Mouse (Mus musculus) MEL (cell line): ENCODE measurements around the gene Myct1. TPM values are rescaled to one million over a fixed set of nuclear protein-coding genes. Genes with fewer than 3 reads are reported as not detected.

Experiments
- DNase-seq: peaks from one replicate; pipeline ENCODE4 v3.0.0; 2011; ENCODE audit warnings: low read depth, low spot score
- H3K27ac ChIP-seq: 2 replicates; pipeline ENCODE4 v1.5.1; 2012; ENCODE audit warnings: low read depth, mild to moderate bottlenecking, control low read depth, low read length, moderate library complexity; ENCODE audit not compliant: control insufficient read depth
- H3K27me3 ChIP-seq, 2 experiments: fragments of 150-350 bp in 1 of 2; sonication (generic) in 1 of 2; 2 replicates each; pipeline ENCODE4 v1.6.1; 2012; ENCODE audit warnings: low read length in 2 of 2, mild to moderate bottlenecking in 2 of 2, improper control_type of control experiment in 1 of 2, moderate library complexity in 1 of 2; ENCODE audit not compliant: insufficient read depth in 2 of 2, control insufficient read depth in 1 of 2
- H3K36me3 ChIP-seq, 2 experiments: 2 replicates each; pipeline ENCODE4 v1.6.1; 2012 to 2014; ENCODE audit warnings: low read length in 2 of 2, improper control_type of control experiment in 1 of 2, inconsistent platforms in 1 of 2, mild to moderate bottlenecking in 1 of 2; ENCODE audit not compliant: insufficient read depth in 2 of 2, control insufficient read depth in 1 of 2
- H3K4me1 ChIP-seq, 2 experiments: fragments of 150-350 bp in 1 of 2; sonication (generic) in 1 of 2; 2 replicates each; pipeline ENCODE4 v1.6.1; 2012; ENCODE audit warnings: low read length in 2 of 2, improper control_type of control experiment in 1 of 2, mild to moderate bottlenecking in 1 of 2; ENCODE audit not compliant: insufficient read depth in 2 of 2, control insufficient read depth in 1 of 2
- H3K4me3 ChIP-seq, 2 experiments: fragments of 150-350 bp in 1 of 2; sonication (generic) in 1 of 2; 2 replicates each; pipeline ENCODE4 v1.5.1; 2012; ENCODE audit warnings: low read depth in 2 of 2, low read length in 2 of 2, mild to moderate bottlenecking in 2 of 2, moderate library complexity in 2 of 2, control low read depth in 1 of 2, improper control_type of control experiment in 1 of 2; ENCODE audit not compliant: control insufficient read depth in 1 of 2, insufficient read depth in 1 of 2
- H3K79me2 ChIP-seq: 2 replicates; pipeline ENCODE4 v1.6.1; 2012; ENCODE audit warnings: mild to moderate bottlenecking, low read length, moderate library complexity; ENCODE audit not compliant: control insufficient read depth, poor library complexity, insufficient read depth
- H3K9ac ChIP-seq: 2 replicates; pipeline ENCODE4 v1.6.1; 2012; ENCODE audit warnings: low read depth, mild to moderate bottlenecking, control low read depth, low read length, moderate library complexity; ENCODE audit not compliant: control insufficient read depth, poor library complexity, severe bottlenecking
- H3K9me3 ChIP-seq: fragments of 150-350 bp; sonication (generic); replicated peaks from 2 replicates; pipeline ENCODE4 v1.6.1; 2012; ENCODE audit warnings: mild to moderate bottlenecking, low read length, improper control_type of control experiment, moderate library complexity; ENCODE audit not compliant: insufficient read depth
- BHLHE40 ChIP-seq: IDR thresholded peaks from 2 replicates; pipeline ENCODE4 v1.6.1; 2012; ENCODE audit warnings: low read depth, mild to moderate bottlenecking, inconsistent platforms, low read length, improper control_type of control experiment, borderline replicate concordance
- CHD2 ChIP-seq: IDR thresholded peaks from 2 replicates; pipeline ENCODE4 v1.6.1; 2011; ENCODE audit warnings: low read length, improper control_type of control experiment
- CTCF ChIP-seq, 3 experiments: IDR thresholded peaks in 2 of 3; conservative IDR thresholded peaks in 1 of 3; 2 replicates each; pipeline ENCODE4 v1.5.1; 2011 to 2012; ENCODE audit warnings: low read length in 3 of 3, low read depth in 2 of 3, mild to moderate bottlenecking in 2 of 3, improper control_type of control experiment in 1 of 3, inconsistent platforms in 1 of 3, mixed read lengths in 1 of 3, moderate library complexity in 1 of 3; ENCODE audit not compliant: control insufficient read depth in 1 of 3, insufficient read depth in 1 of 3, poor library complexity in 1 of 3, severe bottlenecking in 1 of 3
- ELF1 ChIP-seq: IDR thresholded peaks from 2 replicates; pipeline ENCODE4 v1.6.1; 2014; ENCODE audit warnings: low read depth, mild to moderate bottlenecking, inconsistent platforms, low read length, improper control_type of control experiment, moderate library complexity
- EP300 ChIP-seq, 2 experiments: IDR thresholded peaks; 2 replicates each; pipeline ENCODE4 v1.6.1; 2011; ENCODE audit warnings: improper control_type of control experiment in 2 of 2, low read length in 2 of 2, low read depth in 1 of 2, mild to moderate bottlenecking in 1 of 2
- GABPA ChIP-seq: IDR thresholded peaks from 2 replicates; pipeline ENCODE4 v1.6.1; 2012; ENCODE audit warnings: low read depth, mild to moderate bottlenecking, inconsistent platforms, low read length, improper control_type of control experiment, moderate library complexity
- KAT2A ChIP-seq: conservative IDR thresholded peaks from 2 replicates; pipeline ENCODE4 v1.6.1; 2012; ENCODE audit warnings: low read depth, low read length, improper control_type of control experiment, inconsistent platforms
- MAX ChIP-seq: IDR thresholded peaks from 2 replicates; pipeline ENCODE4 v1.6.1; 2011; ENCODE audit warnings: low read length, improper control_type of control experiment
- MEF2A ChIP-seq: IDR thresholded peaks from 2 replicates; pipeline ENCODE4 v1.6.1; 2014; ENCODE audit warnings: low read depth, mild to moderate bottlenecking, inconsistent platforms, low read length, improper control_type of control experiment; ENCODE audit not compliant: poor library complexity, insufficient replicate concordance, severe bottlenecking; ENCODE audit errors: extremely low read depth
- MXI1 ChIP-seq: IDR thresholded peaks from 2 replicates; pipeline ENCODE4 v1.6.1; 2011; ENCODE audit warnings: mild to moderate bottlenecking, low read depth, low read length, improper control_type of control experiment
- NELFE ChIP-seq: IDR thresholded peaks from 2 replicates; pipeline ENCODE4 v1.6.1; 2011; ENCODE audit warnings: low read depth, low read length, improper control_type of control experiment
- NRF1 ChIP-seq: IDR thresholded peaks from 2 replicates; pipeline ENCODE4 v1.6.1; 2014; ENCODE audit warnings: low read depth, mild to moderate bottlenecking, inconsistent platforms, low read length, improper control_type of control experiment, moderate library complexity; ENCODE audit not compliant: poor library complexity, insufficient read depth, severe bottlenecking
- POLR2A ChIP-seq, 2 experiments: IDR thresholded peaks; 2 replicates each; pipeline ENCODE4 v1.6.1; 2011 to 2012; ENCODE audit warnings: low read length in 2 of 2, mild to moderate bottlenecking in 2 of 2, control low read depth in 1 of 2, improper control_type of control experiment in 1 of 2, low read depth in 1 of 2, moderate library complexity in 1 of 2; ENCODE audit not compliant: control insufficient read depth in 1 of 2, insufficient read depth in 1 of 2, poor library complexity in 1 of 2
- POLR2AphosphoS2 ChIP-seq: IDR thresholded peaks from 2 replicates; pipeline ENCODE4 v1.6.1; 2011; ENCODE audit warnings: low read length, improper control_type of control experiment
- RAD21 ChIP-seq: IDR thresholded peaks from 2 replicates; pipeline ENCODE4 v1.6.1; 2011; ENCODE audit warnings: mild to moderate bottlenecking, low read depth, low read length, improper control_type of control experiment
- SIN3A ChIP-seq: IDR thresholded peaks from 2 replicates; pipeline ENCODE4 v1.6.1; 2012; ENCODE audit warnings: low read length, improper control_type of control experiment, inconsistent platforms
- SMC3 ChIP-seq: IDR thresholded peaks from 2 replicates; pipeline ENCODE4 v1.6.1; 2011; ENCODE audit warnings: low read depth, low read length, improper control_type of control experiment
- TAL1 ChIP-seq: IDR thresholded peaks from 2 replicates; pipeline ENCODE4 v1.6.1; 2012; ENCODE audit warnings: mild to moderate bottlenecking, inconsistent platforms, low read length, moderate library complexity, mixed read lengths
- TCF12 ChIP-seq: IDR thresholded peaks from 2 replicates; pipeline ENCODE4 v1.6.1; 2014; ENCODE audit warnings: low read depth, mild to moderate bottlenecking, inconsistent platforms, low read length, improper control_type of control experiment, moderate library complexity
- UBTF ChIP-seq: IDR thresholded peaks from 2 replicates; pipeline ENCODE4 v1.6.1; 2012; ENCODE audit warnings: low read depth, mild to moderate bottlenecking, inconsistent platforms, low read length, improper control_type of control experiment, moderate library complexity, borderline replicate concordance; ENCODE audit not compliant: insufficient read depth
- USF1 ChIP-seq: IDR thresholded peaks from 2 replicates; pipeline ENCODE4 v1.6.1; 2014; ENCODE audit warnings: low read depth, mild to moderate bottlenecking, inconsistent platforms, low read length, improper control_type of control experiment, moderate library complexity
- ZC3H11A ChIP-seq: IDR thresholded peaks from 2 replicates; pipeline ENCODE4 v1.6.1; 2012; ENCODE audit warnings: low read depth, mild to moderate bottlenecking, inconsistent platforms, low read length, improper control_type of control experiment
- polyA plus RNA-seq, 2 experiments: library from polyadenylated mRNA; stranded (reverse) in 1 of 2; unstranded in 1 of 2; fragments of >175 nt in 1 of 2; fragments of >200 nt in 1 of 2; gene quantifications; 2 replicates each; pipeline versions ENCODE4 v1.2.1 to v1.2.4; 2012; ENCODE audit warnings: low replicate concordance in 2 of 2, low read depth in 1 of 2; ENCODE audit not compliant: insufficient read length in 2 of 2, insufficient read depth in 1 of 2, missing spikeins in 1 of 2
- total RNA-seq: library from RNA; depleted of rRNA; stranded (reverse); fragments of 300-350 nt; gene quantifications from 2 replicates; pipeline ENCODE4 v1.2.3, GENCODE M21; 2012

Myct1 gene
- total and polyA plus RNA-seq, 3 experiments = 0.24 TPM; not detected in 2

DNA sequence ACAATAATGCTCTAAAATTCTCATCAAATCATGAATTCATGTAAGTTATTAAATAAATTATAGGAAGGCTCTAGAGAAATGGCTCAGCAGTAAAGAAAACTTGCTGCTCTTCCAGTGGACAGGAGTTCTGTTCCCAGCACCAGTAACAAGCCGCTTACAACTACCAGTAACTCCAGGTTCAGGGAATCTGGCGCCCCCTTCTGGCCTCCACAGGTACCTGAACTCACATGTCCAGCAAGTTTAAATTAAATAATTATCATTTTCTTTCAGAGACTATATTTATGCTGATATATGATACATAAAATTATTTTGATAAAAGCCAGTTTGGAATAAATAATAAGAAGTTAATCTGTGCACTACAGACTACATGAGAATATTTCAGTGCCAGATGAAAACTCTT is 20.2 kb upstream of the Myct1 start:
- H3K4me1 ChIP-seq = no peaks in the 10 kb centered on the region
- TF ChIP-seq SMC3 = peak; percentile 21; the same call in 1 of the 2 replicates
- no peak for TF ChIP-seq GABPA
- peak; percentile 21 for TF ChIP-seq RAD21
- TF ChIP-seq CTCF (IDR thresholded peaks at IDR 0.05 in 2 of 3, conservative IDR thresholded peaks at IDR 0.05 in 1 of 3; ENCODE audit: control insufficient read depth in 1 of 3, insufficient read depth in 1 of 3, low read depth in 2 of 3, low read length in 3 of 3, poor library complexity in 1 of 3, severe bottlenecking in 1 of 3) = peak; percentile 45 to 56 (median 45); a peak in 5 of 6 replicates
- DNase-seq = peak; percentile 34
- no peak overlapping the region for H3K27ac ChIP-seq
- H3K79me2 ChIP-seq = no peaks in the 10 kb centered on the region
- H3K9ac ChIP-seq = no peak overlapping the region
- H3K36me3 ChIP-seq = no peaks in the 10 kb centered on the region
- H3K27me3 ChIP-seq = no peaks in the 10 kb centered on the region; a peak in 1 of 4 replicates
- H3K9me3 ChIP-seq = no peaks in the 10 kb centered on the region
- no peak overlapping the region for H3K4me3 ChIP-seq

DNA sequence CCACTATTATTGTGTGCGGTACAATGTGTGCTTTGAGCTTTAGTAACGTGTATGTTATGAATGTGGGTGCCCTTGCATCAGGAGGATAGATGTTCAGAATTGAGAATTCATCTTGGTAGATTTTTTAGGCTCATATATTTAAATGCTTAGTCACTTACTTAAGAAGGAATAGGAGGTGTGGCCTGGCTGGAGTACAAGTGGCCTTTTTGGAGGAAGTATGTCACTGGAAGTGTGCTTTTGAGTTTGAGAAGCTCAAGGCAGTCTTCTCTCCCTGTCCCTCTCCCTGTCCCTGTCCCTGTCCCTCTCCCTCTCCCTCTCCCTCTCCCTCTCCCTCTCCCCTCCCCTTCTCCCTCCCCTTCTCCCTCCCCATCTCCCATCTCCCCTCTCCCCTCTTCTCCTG is 2.5 kb upstream of the Myct1 start:
- TF ChIP-seq MEF2A (no peak), ELF1 (no peak), POLR2AphosphoS2 (no peak), UBTF (no peak), SIN3A (no peak), NELFE (no peak), TCF12 (no peak), RAD21 (no peak), EP300 (IDR thresholded peaks at IDR 0.05; ENCODE audit: low read depth in 1 of 2, low read length in 2 of 2) (no peak), NRF1 (no peak), MAX (no peak), TAL1 (no peak), KAT2A (no peak), POLR2A (IDR thresholded peaks at IDR 0.05; ENCODE audit: control insufficient read depth in 1 of 2, insufficient read depth in 1 of 2, low read depth in 1 of 2, low read length in 2 of 2, poor library complexity in 1 of 2) (no peak), USF1 (no peak), GABPA (no peak), BHLHE40 (no peak), MXI1 (no peak), ZC3H11A (no peak), CHD2 (no peak)

More for the DNA sequence above, 2.5 kb upstream of the Myct1 start:
- no peak overlapping the region for H3K27ac ChIP-seq
- DNase-seq = peak; percentile 32
- H3K27me3 ChIP-seq = peaks cover 0 to 1% of the 10 kb centered on the region in 2 experiments; a peak in 1 of 4 replicates
- H3K4me3 ChIP-seq = no peak overlapping the region
- no peaks in the 10 kb centered on the region for H3K9me3 ChIP-seq
- H3K36me3 ChIP-seq = peaks cover 0 to 3% of the 10 kb centered on the region in 2 experiments; a peak in 2 of 4 replicates
- no peak overlapping the region for H3K9ac ChIP-seq
- H3K79me2 ChIP-seq = no peaks in the 10 kb centered on the region
- peaks cover 0 to 8% of the 10 kb centered on the region in 2 experiments; a peak in 2 of 4 replicates for H3K4me1 ChIP-seq
